Mouse (Mus musculus) megakaryocyte, embryonic 14.5 days (primary cell): Measurements from ENCODE around the gene Smim24.

Experiments
- FLI1 ChIP-seq: IDR thresholded peaks from 2 replicates; pipeline ENCODE4 v1.6.1; 2012; ENCODE audit warnings: low read length, inconsistent platforms, mixed read lengths
- GATA1 ChIP-seq: IDR thresholded peaks from 3 replicates; pipeline ENCODE4 v1.6.1; 2012; ENCODE audit warnings: mixed read lengths, low read length, inconsistent platforms, borderline replicate concordance

GRCm38 (mm10) chr10:81410981-81411380 lies 18.1 kb downstream of the Smim24 start:
- no peak for TF ChIP-seq FLI1
- TF ChIP-seq GATA1: no peak
